Comparison of ENCODE assay signal across 8 mouse cellular contexts in genomic region chr12:105032147-105032831, GRCm38 (mm10). TPM values are rescaled to one million over a fixed set of nuclear protein-coding genes. Genes with fewer than 3 reads are reported as not detected.
DNase-seq lines count a peak whose midpoint lies in the region; ATAC-seq and TF ChIP-seq lines count a peak whose summit lies in the region.

Gene Glrx5, plus strand, starts transcription at chr12:105032688.

- H3K4me2 ChIP-seq in forebrain, embryonic 15.5 days (replicated peaks) = peak within 1 kb of the TSS; percentile 92

- no peak within 1 kb of the TSS; the same call in 1 of the 2 replicates for H3K27ac ChIP-seq in ES-E14 (ENCODE audit: insufficient read depth, low read depth, low read length, poor library complexity, severe bottlenecking)
- peak within 1 kb of the TSS; percentile 81 for H3K27ac ChIP-seq in forebrain, embryonic 15.5 days (replicated peaks)

- H3K4me1 ChIP-seq in ES-E14 (ENCODE audit: control insufficient read depth in 2 of 2, insufficient read depth in 2 of 2, low read length in 2 of 2, poor library complexity in 1 of 2) = peaks cover 0 to 9% of the 10 kb centered on the region in 2 experiments; a peak in 1 of 4 replicates
- H3K4me1 ChIP-seq in forebrain, embryonic 15.5 days = peaks cover 40% of the 10 kb centered on the region
- H3K4me1 ChIP-seq in lung, adult 2 months (ENCODE audit: control insufficient read depth, insufficient read depth, low read length) = peaks cover 4% of the 10 kb centered on the region

- peak within 1 kb of the TSS; percentile 85 to 98 for H3K4me3 ChIP-seq in ES-E14 (ENCODE audit: insufficient read depth in 1 of 2, low read depth in 1 of 2, low read length in 2 of 2, poor library complexity in 1 of 2, severe bottlenecking in 1 of 2)
- H3K4me3 ChIP-seq in forebrain, embryonic 15.5 days = peak within 1 kb of the TSS; percentile 83
- H3K4me3 ChIP-seq in lung, adult 2 months (replicated peaks; ENCODE audit: extremely low read depth, low read depth, low read length) = peak within 1 kb of the TSS; percentile 68

- in situ Hi-C loops in ES-E14 (cut with MboI; ENCODE audit: low sequenced_read_pairs in 2 of 2, unreplicated experiment in 2 of 2) = no loop called here

- DNase-seq in ES-E14 (ENCODE audit: low read depth, low spot score) = peak; percentile 99
- peak; percentile 100 for DNase-seq in cerebellum, adult 11-12 months
- peak; percentile 100 for DNase-seq in heart, postnatal 25 days (ENCODE audit: low spot score)
- peak; percentile 100 for DNase-seq in layer of hippocampus, adult 18-20 months (ENCODE audit: low spot score in 2 of 2)
- peak; percentile 98 for DNase-seq in lung, adult 2 months
- DNase-seq in thymus, adult 18-20 months = peak; percentile 99 to 100

- no peaks in the 10 kb centered on the region for H3K27me3 ChIP-seq in forebrain, embryonic 15.5 days

- no peak for TF ChIP-seq CTCF in lung, adult 2 months (IDR thresholded peaks at IDR 0.05; ENCODE audit: insufficient read depth, low read length)

- H3K9ac ChIP-seq in ES-E14 (ENCODE audit: insufficient read depth, low read depth, low read length, poor library complexity, severe bottlenecking) = peak within 1 kb of the TSS; percentile 77
- H3K9ac ChIP-seq in forebrain, embryonic 15.5 days (replicated peaks) = peak within 1 kb of the TSS; percentile 75

- TF ChIP-seq POLR2A in lung, adult 2 months (IDR thresholded peaks at IDR 0.05; ENCODE audit: borderline replicate concordance, extremely low read depth, low read depth, low read length) = peak; percentile 83; the same call in 1 of the 2 replicates

- intact Hi-C loops in heart, postnatal 25 days (cut with DNase I) = loop anchor here (5.0 kb wide), 1 partner anchor 210 kb away; no protein-coding TSS in a partner anchor

- peak; percentile 99 for ATAC-seq in forebrain, embryonic 15.5 days (replicated peaks)
- peak; percentile 92 for ATAC-seq in neutrophil, adult 5-6 weeks (ENCODE audit: extremely low read depth, insufficient number of reproducible peaks, low FRiP score, poor library complexity, severe bottlenecking)

- peaks cover 20% of the 10 kb centered on the region; the same call in 1 of the 2 replicates for H3K36me3 ChIP-seq in ES-E14 (ENCODE audit: control insufficient read depth, insufficient read depth, low read length, poor library complexity, severe bottlenecking)
- H3K36me3 ChIP-seq in forebrain, embryonic 15.5 days = peaks cover 8% of the 10 kb centered on the region; the same call in 1 of the 2 replicates

- under 1% methylated on average over 72 of the region's 72 CpGs for WGBS in forebrain, embryonic 15.5 days
- WGBS in lung, adult 2 months = under 1% methylated on average over 72 of the region's 72 CpGs

- no peaks in the 10 kb centered on the region for H3K9me3 ChIP-seq in ES-E14 (ENCODE audit: control insufficient read depth, insufficient read depth, low read depth, low read length)
- no peaks in the 10 kb centered on the region for H3K9me3 ChIP-seq in forebrain, embryonic 15.5 days

TF ChIP-seq in ES-E14, 5 proteins besides CTCF, POLR2A, EP300 and RAD21:
- no peak for TF ChIP-seq MAFK (IDR thresholded peaks at IDR 0.05; ENCODE audit: insufficient read depth, low read depth, low read length)
- TF ChIP-seq ZNF384 (IDR thresholded peaks at IDR 0.05; ENCODE audit: low read depth, low read length) = no peak
- 0 out of 2 replicates have a peak, but pooled peaks have one; percentile 2 for TF ChIP-seq HCFC1 (IDR thresholded peaks at IDR 0.05; ENCODE audit: borderline replicate concordance, insufficient read depth, low read length)
- peak; percentile 96 for TF ChIP-seq CHD2 (IDR thresholded peaks at IDR 0.05; ENCODE audit: low read depth, low read length)
- TF ChIP-seq ZC3H11A (IDR thresholded peaks at IDR 0.05; ENCODE audit: borderline replicate concordance, low read depth, low read length) = no peak

RNA-seq across cellular contexts. Expression of gene Glrx5, which starts in this region (rescaled TPM):
- 34.2 and 39.4 TPM in 2 replicates for total RNA-seq in ES-E14 (2012; rRNA removed)
- polyA plus RNA-seq in forebrain, embryonic 15.5 days (2015; fragmentation: Nextera tagmentation; extraction: Ambion mirVana) = 145 and 149 TPM in 2 replicates
- total RNA-seq in heart, postnatal 25 days (2021) = 10 to 100 TPM; 95.9 to 99.0 TPM
- 10 to 100 TPM; 45.9 to 46.2 TPM for total RNA-seq in layer of hippocampus, adult 18-20 months (2021)
- polyA plus RNA-seq in lung, adult 2 months (2012; rRNA removed) = 43.1 and 54.7 TPM in 2 replicates
- total RNA-seq in neutrophil, adult 5-6 weeks (2017) = 8.0 and 9.1 TPM in 2 replicates
